Comparison of ENCODE assay signal across 11 mouse cellular contexts in the genomic region with DNA sequence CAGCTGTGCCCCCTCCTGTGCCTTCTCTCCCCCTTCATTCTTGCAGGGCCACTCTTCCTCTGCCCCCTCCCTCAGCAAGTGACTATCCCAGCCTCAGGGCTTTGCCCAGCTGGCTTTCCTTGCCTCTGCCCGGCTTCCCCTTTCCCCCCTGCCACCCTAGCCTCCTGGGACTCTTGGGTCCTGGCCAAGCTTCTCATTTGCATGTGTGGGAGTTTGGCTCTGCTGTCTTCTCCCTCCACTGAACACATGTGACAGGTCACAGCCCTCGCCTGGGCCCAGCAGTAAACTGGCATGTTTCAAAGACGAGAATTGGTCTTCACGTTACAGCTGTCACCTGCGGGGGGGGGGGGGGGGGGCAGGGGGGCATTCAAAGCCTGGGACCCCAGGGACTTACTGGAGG. TPM values are rescaled to one million over a fixed set of nuclear protein-coding genes. Genes with fewer than 3 reads are reported as not detected.
DNase-seq lines count a peak whose midpoint lies in the region; TF ChIP-seq lines count a peak whose summit lies in the region.
"Had no signal": no experiment of that assay in that cellular context is flagged by ENCODE, and none has a peak within 500 bp of the region (broad histone marks: within the 10 kb centered on the region; RNA-seq: fewer than 3 reads in every experiment).

No protein-coding gene starts in this region.

- H3K4me3 ChIP-seq in kidney, adult 2 months (ENCODE audit: insufficient read depth, low read depth, low read length), result no peak overlapping the region
- H3K4me3 ChIP-seq: megakaryocyte, embryonic 14.5 days had no signal

- TF ChIP-seq CTCF in kidney, adult 2 months (conservative IDR thresholded peaks at IDR 0.05; ENCODE audit: insufficient read depth, insufficient read length, low read depth, low read length), result no peak

- 0 out of 2 replicates have a peak, but pooled peaks cover 2% of the 10 kb centered on the region for H3K4me1 ChIP-seq in kidney, adult 2 months (ENCODE audit: control insufficient read depth, insufficient read depth, low read length)

- TF ChIP-seq POLR2A in kidney, adult 2 months (IDR thresholded peaks at IDR 0.05; ENCODE audit: low read depth, low read length), result no peak

- no peak overlapping the region for H3K27ac ChIP-seq in kidney, adult 2 months (ENCODE audit: insufficient read depth, low read depth, low read length)

- H3K36me3 ChIP-seq in kidney, adult 2 months (ENCODE audit: control insufficient read depth, insufficient read depth, low read length), result no peaks in the 10 kb centered on the region
- no peaks in the 10 kb centered on the region for H3K36me3 ChIP-seq in splenic B cell, adult 2 months (ENCODE audit: control insufficient read depth, insufficient read depth, low read length, poor library complexity, severe bottlenecking)

- intact Hi-C loops in heart, postnatal 25 days (cut with DNase I), result no loop called here

- peak; percentile 97 for DNase-seq in heart, adult 11 months
- no peak for DNase-seq in heart, postnatal 25 days (ENCODE audit: low spot score)
- peak; percentile 49 for DNase-seq in right cerebral cortex, postnatal 4 days
- DNase-seq in right cerebral cortex, adult 2 months (ENCODE audit: low spot score in 2 of 2), result no peak
- peak; percentile 49 for DNase-seq in kidney, adult 2 months
- DNase-seq in splenic B cell, adult 2 months (ENCODE audit: low read depth, low spot score), result peak; percentile 79
- no peak for DNase-seq in embryo, embryonic 11 days
- DNase-seq in frontal cortex, postnatal 36 days (ENCODE audit: low spot score in 2 of 2), result no peak

- 21% methylated on average over 5 of the region's 5 CpGs for WGBS in kidney, adult 2 months

- H3K27me3 ChIP-seq in kidney, adult 2 months (replicated peaks; ENCODE audit: control insufficient read depth, insufficient read depth, low read length), result no peaks in the 10 kb centered on the region
- no peaks in the 10 kb centered on the region for H3K27me3 ChIP-seq in splenic B cell, adult 2 months (ENCODE audit: control insufficient read depth, insufficient read depth, low read length, poor library complexity, severe bottlenecking)

RNA-seq across cellular contexts. Expression of gene Stpg4, which starts 40.5 kb away (rescaled TPM):
- total RNA-seq in heart, postnatal 25 days (2021), result not detected
- polyA plus RNA-seq in kidney, adult 2 months (2012; rRNA removed), result not detected in 2 replicates
- total RNA-seq: layer of hippocampus, postnatal 10 days had no signal
- polyA plus RNA-seq: stomach, embryonic 14.5 days had no signal

RNA-seq across cellular contexts. Expression of gene Calm2, which starts 59.7 kb away (rescaled TPM):
- 100 to 1,000 TPM; 131 to 166 TPM for total RNA-seq in heart, postnatal 25 days (2021)
- 40.5 and 78.8 TPM in 2 replicates for polyA plus RNA-seq in kidney, adult 2 months (2012; rRNA removed)

Comparison
In these comparisons a context has a peak if more than half of its experiments do, and no peak if none do; other contexts are left out.
1. DNase-seq: peak in heart, adult 11 months (single experiment), right cerebral cortex, postnatal 4 days (single experiment), kidney, adult 2 months (single experiment) and splenic B cell, adult 2 months (single experiment); none in heart, postnatal 25 days (single experiment), right cerebral cortex, adult 2 months (0 of 2), embryo, embryonic 11 days (single experiment) and frontal cortex, postnatal 36 days (0 of 2).